Mouse (Mus musculus) forebrain, embryonic 14.5 days (tissue): ENCODE measurements at regions not wholly inside any gene's neighbourhood (a gene's known extent, or its start where the extent isn't known, plus 50 kb on each side); places are given as distances from the start of the nearest gene placed in this dataset.

ENCODE experiments used
- ATAC-seq: fragments of 200-750 bp; cut with Nextera tagmentation; 2 replicates; pipeline ENCODE4 v1.8.0; 2017; ENCODE audit warnings: mild to moderate bottlenecking, moderate library complexity
- DNase-seq: peaks from one replicate; pipeline ENCODE4 v3.0.0-alpha.2; 2015; ENCODE audit warnings: low spot score
- H3K27ac ChIP-seq: fragments of 300-500 bp; sonication (generic); 2 replicates; pipeline ENCODE4 v1.5.1; 2014; ENCODE audit warnings: low read depth, mild to moderate bottlenecking, control low read depth, low read length, moderate library complexity
- H3K27me3 ChIP-seq: fragments of 300-500 bp; sonication (generic); replicated peaks from 2 replicates; pipeline ENCODE4 v1.6.1; 2014; ENCODE audit warnings: low read length, control low read depth, mixed read lengths; ENCODE audit not compliant: control insufficient read depth, insufficient read depth
- H3K36me3 ChIP-seq: fragments of 300-500 bp; sonication (generic); 2 replicates; pipeline ENCODE4 v1.6.1; 2014; ENCODE audit warnings: low read length, control low read depth; ENCODE audit not compliant: control insufficient read depth, insufficient read depth
- H3K4me1 ChIP-seq: fragments of 300-500 bp; sonication (generic); 2 replicates; pipeline ENCODE4 v1.6.1; 2014; ENCODE audit warnings: antibody characterized with exemption, low read length, control low read depth; ENCODE audit not compliant: control insufficient read depth, insufficient read depth
- H3K4me2 ChIP-seq: fragments of 300-500 bp; sonication (generic); 2 replicates; pipeline ENCODE4 v1.6.1; 2014; ENCODE audit warnings: mild to moderate bottlenecking, control low read depth, low read length
- H3K4me3 ChIP-seq: fragments of 300-500 bp; sonication (generic); 2 replicates; pipeline ENCODE4 v1.5.1; 2014; ENCODE audit warnings: low read depth, low read length, control low read depth
- H3K9ac ChIP-seq: fragments of 300-500 bp; sonication (generic); 2 replicates; pipeline ENCODE4 v1.6.1; 2014; ENCODE audit warnings: mild to moderate bottlenecking, low read length, control low read depth, moderate library complexity
- H3K9me3 ChIP-seq: fragments of 300-500 bp; sonication (generic); replicated peaks from 2 replicates; pipeline ENCODE4 v1.6.1; 2016; ENCODE audit warnings: low read length, control low read depth, mixed read lengths; ENCODE audit not compliant: control insufficient read depth
- WGBS: fragments of 180-500 bp; shearing (Covaris S2); extraction: QIAGEN DNeasy Blood & Tissue Kit; methylation state at CpG from one replicate; pipeline ENCODE4 v1.1.7; 2014; 5-methylcytosine and 5-hydroxymethylcytosine counted together

GRCm38 (mm10) chr14:76724395-76724794 lies 167.7 kb upstream of the Serp2 start:
- Histone ChIP-seq H3K9ac (no peak overlapping the region), H3K27ac (no peak overlapping the region), H3K4me3 (no peak overlapping the region), H3K4me1 (no peaks in the 10 kb centered on the region), H3K4me2 (no peak overlapping the region), H3K9me3 (no peaks in the 10 kb centered on the region), H3K36me3 (no peaks in the 10 kb centered on the region), H3K27me3 (no peaks in the 10 kb centered on the region)
- WGBS, result 82% methylated on average over 8 of the region's 8 CpGs
- no peak for ATAC-seq
- DNase-seq, result no peak

- Histone ChIP-seq H3K4me3 (no peak overlapping the region), H3K27ac (no peak overlapping the region), H3K27me3 (no peaks in the 10 kb centered on the region), H3K9me3 (no peaks in the 10 kb centered on the region), H3K4me2 (no peak overlapping the region), H3K36me3 (no peaks in the 10 kb centered on the region), H3K4me1 (no peaks in the 10 kb centered on the region), H3K9ac (no peak overlapping the region)
- ATAC-seq (no peak), DNase-seq (no peak)
- WGBS, result 45% methylated on average over 4 of the region's 4 CpGs
Measured at GRCm38 (mm10) chr14:76723551-76723950, 166.9 kb upstream of the Serp2 start.

- 94% methylated on average over 5 of the region's 5 CpGs for WGBS
- no peak overlapping the region for H3K4me2 ChIP-seq
- no peak for ATAC-seq
- no peak for DNase-seq
- no peaks in the 10 kb centered on the region for H3K4me1 ChIP-seq
- H3K9ac ChIP-seq, result no peak overlapping the region
- H3K9me3 ChIP-seq, result no peaks in the 10 kb centered on the region
- no peak overlapping the region for H3K27ac ChIP-seq
- no peak overlapping the region for H3K4me3 ChIP-seq
- H3K27me3 ChIP-seq, result no peaks in the 10 kb centered on the region
- H3K36me3 ChIP-seq, result no peaks in the 10 kb centered on the region
Measured at GRCm38 (mm10) chr14:76722297-76722696, 165.6 kb upstream of the Serp2 start.

GRCm38 (mm10) chr14:76721751-76722150 lies 165.1 kb upstream of the Serp2 start:
- Histone ChIP-seq H3K27me3 (no peaks in the 10 kb centered on the region), H3K27ac (no peak overlapping the region), H3K36me3 (no peaks in the 10 kb centered on the region), H3K9ac (no peak overlapping the region), H3K9me3 (no peaks in the 10 kb centered on the region), H3K4me1 (no peaks in the 10 kb centered on the region), H3K4me2 (no peak overlapping the region), H3K4me3 (no peak overlapping the region)
- ATAC-seq (no peak), DNase-seq (no peak)
- WGBS, result 92% methylated on average over 9 of the region's 9 CpGs

- no peaks in the 10 kb centered on the region for H3K27me3 ChIP-seq
- no peaks in the 10 kb centered on the region for H3K9me3 ChIP-seq
- no peaks in the 10 kb centered on the region for H3K36me3 ChIP-seq
- H3K9ac ChIP-seq, result no peak overlapping the region
- H3K27ac ChIP-seq, result no peak overlapping the region
- no peaks in the 10 kb centered on the region for H3K4me1 ChIP-seq
- H3K4me2 ChIP-seq, result no peak overlapping the region
- WGBS, result 94% methylated on average over 3 of the region's 3 CpGs
- H3K4me3 ChIP-seq, result no peak overlapping the region
- DNase-seq (no peak), ATAC-seq (no peak)
Measured at GRCm38 (mm10) chr14:76717081-76717480, 160.4 kb upstream of the Serp2 start.

GRCm38 (mm10) chr14:76714727-76715126 lies 158.0 kb upstream of the Serp2 start:
- H3K4me3 ChIP-seq, result no peak overlapping the region
- no peaks in the 10 kb centered on the region for H3K27me3 ChIP-seq
- H3K4me1 ChIP-seq, result no peaks in the 10 kb centered on the region
- H3K9me3 ChIP-seq, result no peaks in the 10 kb centered on the region
- no peak overlapping the region for H3K27ac ChIP-seq
- ATAC-seq (no peak), DNase-seq (no peak)
- 88% methylated on average over 4 of the region's 4 CpGs for WGBS
- no peak overlapping the region for H3K4me2 ChIP-seq
- H3K36me3 ChIP-seq, result no peaks in the 10 kb centered on the region
- no peak overlapping the region for H3K9ac ChIP-seq

GRCm38 (mm10) chr14:76713946-76714345 lies 157.3 kb upstream of the Serp2 start:
- no peaks in the 10 kb centered on the region for H3K36me3 ChIP-seq
- no peak overlapping the region for H3K4me2 ChIP-seq
- no peak overlapping the region for H3K27ac ChIP-seq
- H3K9me3 ChIP-seq, result no peaks in the 10 kb centered on the region
- H3K4me3 ChIP-seq, result no peak overlapping the region
- H3K4me1 ChIP-seq, result no peaks in the 10 kb centered on the region
- no peaks in the 10 kb centered on the region for H3K27me3 ChIP-seq
- ATAC-seq, result no peak
- no peak for DNase-seq
- 87% methylated on average over 7 of the region's 7 CpGs for WGBS
- H3K9ac ChIP-seq, result no peak overlapping the region

GRCm38 (mm10) chr14:76708728-76709127 lies 152.0 kb upstream of the Serp2 start:
- no peak overlapping the region for H3K4me2 ChIP-seq
- no peaks in the 10 kb centered on the region for H3K36me3 ChIP-seq
- H3K27ac ChIP-seq, result no peak overlapping the region
- no peaks in the 10 kb centered on the region for H3K27me3 ChIP-seq
- 90% methylated on average over 11 of the region's 11 CpGs for WGBS
- no peaks in the 10 kb centered on the region for H3K4me1 ChIP-seq
- no peak overlapping the region for H3K9ac ChIP-seq
- no peaks in the 10 kb centered on the region for H3K9me3 ChIP-seq
- H3K4me3 ChIP-seq, result no peak overlapping the region
- no peak for DNase-seq
- ATAC-seq, result no peak

GRCm38 (mm10) chr14:76703373-76703764 lies 146.7 kb upstream of the Serp2 start:
- Histone ChIP-seq H3K9ac (no peak overlapping the region), H3K4me3 (no peak overlapping the region), H3K4me1 (no peaks in the 10 kb centered on the region), H3K9me3 (no peaks in the 10 kb centered on the region), H3K27ac (no peak overlapping the region), H3K36me3 (no peaks in the 10 kb centered on the region), H3K4me2 (no peak overlapping the region), H3K27me3 (no peaks in the 10 kb centered on the region)
- 96% methylated on average over 7 of the region's 7 CpGs for WGBS
- DNase-seq (no peak), ATAC-seq (no peak)
